In genomic region chr15:100635851-100636645, GRCm38 (mm10) we compare ENCODE assay signal across 8 mouse cellular contexts. TPM values are rescaled to one million over a fixed set of nuclear protein-coding genes. Genes with fewer than 3 reads are reported as not detected.
A peak's percentile ranks its signal among the peaks of the same experiment; 100 is the strongest.
DNase-seq lines count a peak whose midpoint lies in the region; ATAC-seq and TF ChIP-seq lines count a peak whose summit lies in the region.

No protein-coding gene starts in this region.

- ATAC-seq in liver, embryonic 13.5 days (ENCODE audit: low read depth) = no peak

- H3K4me3 ChIP-seq in heart, adult 2 months = peak overlapping the region; percentile 77
- H3K4me3 ChIP-seq in liver, embryonic 13.5 days (replicated peaks) = peak overlapping the region; percentile 62

- no peak for TF ChIP-seq EP300 in heart, adult 2 months (IDR thresholded peaks at IDR 0.05; ENCODE audit: insufficient read depth, low read depth, low read length)

- no peaks in the 10 kb centered on the region for H3K9me3 ChIP-seq in liver, embryonic 13.5 days (replicated peaks)

- peak overlapping the region; percentile 79 for H3K27ac ChIP-seq in heart, adult 2 months
- H3K27ac ChIP-seq in liver, embryonic 13.5 days = no peak overlapping the region

- intact Hi-C loops in heart, adult 2 months (cut with DNase I) = loop anchor here (5.0 kb wide), 1 partner anchor 46 kb away; no protein-coding TSS in a partner anchor
- intact Hi-C loops in heart, postnatal 25 days (cut with DNase I) = loop anchor here (5.0 kb wide), 1 partner anchor 46 kb away; no protein-coding TSS in a partner anchor

- no peaks in the 10 kb centered on the region; the same call in 1 of the 2 replicates for H3K27me3 ChIP-seq in heart, adult 2 months (ENCODE audit: control insufficient read depth, insufficient read depth, low read length)
- H3K27me3 ChIP-seq in liver, embryonic 13.5 days = peaks cover 61% of the 10 kb centered on the region

- peak overlapping the region; percentile 76 for H3K4me2 ChIP-seq in liver, embryonic 13.5 days

- WGBS in heart, adult 2 months = 12% methylated on average over 38 of the region's 38 CpGs
- 4% methylated on average over 38 of the region's 38 CpGs for WGBS in liver, embryonic 13.5 days (ENCODE audit: insufficient replicate concordance)

- H3K4me1 ChIP-seq in heart, adult 2 months (ENCODE audit: control insufficient read depth, insufficient read depth, low read length) = peaks cover 17% of the 10 kb centered on the region
- H3K4me1 ChIP-seq in liver, embryonic 13.5 days (replicated peaks) = peaks cover 47% of the 10 kb centered on the region

- no peak for TF ChIP-seq POLR2A in heart, adult 2 months (IDR thresholded peaks at IDR 0.05; ENCODE audit: insufficient read depth, low read depth, low read length)

- H3K79me2 ChIP-seq in heart, adult 2 months (replicated peaks; ENCODE audit: control insufficient read depth, insufficient read depth, low read length) = no peaks in the 10 kb centered on the region

- no peaks in the 10 kb centered on the region; the same call in 1 of the 2 replicates for H3K36me3 ChIP-seq in heart, adult 2 months (ENCODE audit: control insufficient read depth, insufficient read depth, low read length)
- H3K36me3 ChIP-seq in liver, embryonic 13.5 days = no peaks in the 10 kb centered on the region

- DNase-seq in heart, adult 2 months = no peak
- no peak for DNase-seq in heart, postnatal 25 days (ENCODE audit: low spot score)
- peak; percentile 17 for DNase-seq in urinary bladder, postnatal 25 days (ENCODE audit: low spot score)
- no peak for DNase-seq in urinary bladder, postnatal 14 days (ENCODE audit: low spot score)
- DNase-seq in liver, embryonic 13.5 days = no peak
- DNase-seq in right cerebral cortex, postnatal 36 days (ENCODE audit: low spot score in 2 of 2) = no peak
- DNase-seq in urinary bladder, postnatal 4 days (ENCODE audit: low spot score in 2 of 2) = no peak
- no peak for DNase-seq in ovary, postnatal 10 days (ENCODE audit: low spot score)

- peak overlapping the region; percentile 93 for H3K9ac ChIP-seq in heart, adult 2 months (ENCODE audit: low read depth, low read length)
- peak overlapping the region; percentile 59 for H3K9ac ChIP-seq in liver, embryonic 13.5 days

- TF ChIP-seq CTCF in heart, adult 2 months (IDR thresholded peaks at IDR 0.05) = no peak

RNA-seq across cellular contexts. Expression of gene Smagp, which starts 0.7 kb away (rescaled TPM):
- total RNA-seq in heart, adult 2 months (2021) = 10 to 100 TPM; 11.6 to 12.9 TPM
- polyA plus RNA-seq in heart, adult 2 months (2012; rRNA removed) = 19.5 and 21.1 TPM in 2 replicates
- total RNA-seq in heart, postnatal 25 days (2021) = 10 to 100 TPM; 13.7 to 15.5 TPM
- 7.7 and 7.9 TPM in 2 replicates for polyA plus RNA-seq in liver, embryonic 13.5 days (2015; fragmentation: Nextera tagmentation; extraction: Ambion mirVana)

RNA-seq across cellular contexts. Expression of gene Dazap2, which starts 20.9 kb away (rescaled TPM):
- 100 to 1,000 TPM; 157 to 180 TPM for total RNA-seq in heart, adult 2 months (2021)
- polyA plus RNA-seq in heart, adult 2 months (2012; rRNA removed) = 486 and 542 TPM in 2 replicates
- 100 to 1,000 TPM; 145 to 156 TPM for total RNA-seq in heart, postnatal 25 days (2021)
- polyA plus RNA-seq in liver, embryonic 13.5 days (2015; fragmentation: Nextera tagmentation; extraction: Ambion mirVana) = 141 and 173 TPM in 2 replicates

RNA-seq across cellular contexts. Expression of gene Bin2, which starts 33.3 kb away (rescaled TPM):
- total RNA-seq in heart, adult 2 months (2021) = 1 to 10 TPM; 1.6 to 2.0 TPM
- polyA plus RNA-seq in heart, adult 2 months (2012; rRNA removed) = 1.3 and 3.0 TPM in 2 replicates
- 1 to 10 TPM; 1.2 to 1.7 TPM for total RNA-seq in heart, postnatal 25 days (2021)
- polyA plus RNA-seq in liver, embryonic 13.5 days (2015; fragmentation: Nextera tagmentation; extraction: Ambion mirVana) = 19.7 and 25.7 TPM in 2 replicates

RNA-seq across cellular contexts. Expression of gene Pou6f1, which starts 36.3 kb away (rescaled TPM):
- total RNA-seq in heart, adult 2 months (2021) = 10 to 100 TPM in 1 of 2 experiments, 1 to 10 TPM in 1; 8.0 to 11.5 TPM
- 13.7 and 15.7 TPM in 2 replicates for polyA plus RNA-seq in heart, adult 2 months (2012; rRNA removed)
- total RNA-seq in heart, postnatal 25 days (2021) = 10 to 100 TPM; 10.5 to 10.9 TPM
- polyA plus RNA-seq in liver, embryonic 13.5 days (2015; fragmentation: Nextera tagmentation; extraction: Ambion mirVana) = 0.10 and 0.23 TPM in 2 replicates

RNA-seq across cellular contexts. Expression of gene Cela1, which starts 51.7 kb away (rescaled TPM):
- total RNA-seq in heart, adult 2 months (2021) = 1 to 10 TPM in 1 of 2 experiments, under 1 TPM in 1; 0.78 to 1.0 TPM
- 1.3 and 1.7 TPM in 2 replicates for polyA plus RNA-seq in heart, adult 2 months (2012; rRNA removed)
- under 1 TPM; 0.42 to 0.52 TPM for total RNA-seq in heart, postnatal 25 days (2021)
- 8.2 and 11.8 TPM in 2 replicates for polyA plus RNA-seq in liver, embryonic 13.5 days (2015; fragmentation: Nextera tagmentation; extraction: Ambion mirVana)
